In the genomic region with DNA sequence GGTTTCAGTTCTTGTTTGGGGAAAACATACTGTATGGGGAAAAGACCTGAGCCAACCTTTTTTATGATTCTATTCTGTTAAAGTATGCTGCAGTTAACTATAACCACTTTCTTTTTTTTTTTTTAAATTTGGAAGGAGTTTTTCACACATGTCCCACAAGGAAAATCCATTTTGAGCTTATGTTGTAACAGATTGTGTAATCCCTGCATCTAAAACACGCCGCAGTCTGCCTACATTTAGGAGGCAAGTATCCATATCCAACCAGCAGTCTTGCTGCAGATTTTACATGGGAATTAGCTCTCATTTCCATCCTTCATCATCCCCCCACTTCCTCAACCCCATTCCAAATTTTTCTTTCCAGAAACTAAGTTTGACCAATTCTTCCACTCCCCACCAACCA, we compare ENCODE assay signal across 25 mouse cellular contexts. TPM values are rescaled to one million over a fixed set of nuclear protein-coding genes. Genes with fewer than 3 reads are reported as not detected.
DNase-seq lines count a peak whose midpoint lies in the region; ATAC-seq and TF ChIP-seq lines count a peak whose summit lies in the region.
"Had no signal": no experiment of that assay in that cellular context is flagged by ENCODE, and none has a peak within 500 bp of the region (broad histone marks: within the 10 kb centered on the region; RNA-seq: fewer than 3 reads in every experiment).

No protein-coding gene starts in this region.

- no peak for TF ChIP-seq CTCF in layer of hippocampus, adult 2 months (conservative IDR thresholded peaks at IDR 0.05)

- no peak overlapping the region for H3K9ac ChIP-seq in forebrain, embryonic 13.5 days
- H3K9ac ChIP-seq in forebrain, embryonic 12.5 days = no peak overlapping the region
- H3K9ac ChIP-seq in forebrain, embryonic 16.5 days (replicated peaks; ENCODE audit: low read depth, low read length) = no peak overlapping the region
- H3K9ac ChIP-seq: hindbrain, embryonic 12.5 days; liver, postnatal 0 days; midbrain, embryonic 12.5 days; neural tube, embryonic 15.5 days had no signal

- no peaks in the 10 kb centered on the region for H3K9me3 ChIP-seq in forebrain, embryonic 13.5 days (replicated peaks)
- no peaks in the 10 kb centered on the region for H3K9me3 ChIP-seq in forebrain, embryonic 12.5 days
- no peaks in the 10 kb centered on the region for H3K9me3 ChIP-seq in forebrain, embryonic 16.5 days (ENCODE audit: control insufficient read depth, low read length)
- H3K9me3 ChIP-seq: hindbrain, embryonic 12.5 days; midbrain, embryonic 12.5 days; neural tube, embryonic 15.5 days had no signal

- H3K36me3 ChIP-seq in forebrain, embryonic 13.5 days (ENCODE audit: poor library complexity, severe bottlenecking) = no peaks in the 10 kb centered on the region
- no peaks in the 10 kb centered on the region for H3K36me3 ChIP-seq in forebrain, embryonic 12.5 days (replicated peaks)
- no peaks in the 10 kb centered on the region for H3K36me3 ChIP-seq in forebrain, embryonic 16.5 days (ENCODE audit: control insufficient read depth, insufficient read depth)
- H3K36me3 ChIP-seq: hindbrain, embryonic 12.5 days; midbrain, embryonic 12.5 days; neural tube, embryonic 15.5 days had no signal

- H3K27me3 ChIP-seq in forebrain, embryonic 13.5 days = no peaks in the 10 kb centered on the region
- H3K27me3 ChIP-seq in forebrain, embryonic 12.5 days = no peaks in the 10 kb centered on the region
- H3K27me3 ChIP-seq in forebrain, embryonic 16.5 days (replicated peaks; ENCODE audit: control insufficient read depth, insufficient read depth, low read length) = no peaks in the 10 kb centered on the region
- H3K27me3 ChIP-seq: hindbrain, embryonic 12.5 days; midbrain, embryonic 12.5 days; neural tube, embryonic 15.5 days had no signal

- H3K4me2 ChIP-seq in forebrain, embryonic 13.5 days = no peak overlapping the region
- H3K4me2 ChIP-seq in forebrain, embryonic 12.5 days = no peak overlapping the region
- H3K4me2 ChIP-seq in forebrain, embryonic 16.5 days (ENCODE audit: low read length) = no peak overlapping the region
- H3K4me2 ChIP-seq: hindbrain, embryonic 12.5 days; liver, embryonic 11.5 days; midbrain, embryonic 12.5 days; neural tube, embryonic 15.5 days had no signal

- peak in 1 of 2 experiments; percentile 40 for DNase-seq in layer of hippocampus, adult 2 months (ENCODE audit: low spot score in 2 of 2)
- no peak for DNase-seq in layer of hippocampus, adult 9-10 months (ENCODE audit: low spot score)
- DNase-seq in adipocyte (ENCODE audit: low spot score) = peak; percentile 29
- DNase-seq in spleen, adult 18-20 months = no peak
- DNase-seq in gastrocnemius, adult 8-10 months (ENCODE audit: low spot score in 2 of 2) = no peak
- DNase-seq: adrenal gland, postnatal 25 days; kidney, postnatal 36 days; layer of hippocampus, postnatal 36 days; liver, postnatal 0 days; thymus, postnatal 36 days had no signal

- H3K27ac ChIP-seq in forebrain, embryonic 13.5 days = no peak overlapping the region
- H3K27ac ChIP-seq in forebrain, embryonic 12.5 days = no peak overlapping the region
- peak overlapping the region; percentile 64; the same call in 1 of the 2 replicates for H3K27ac ChIP-seq in layer of hippocampus, adult 2 months
- H3K27ac ChIP-seq in forebrain, embryonic 16.5 days (ENCODE audit: low read length) = no peak overlapping the region
- H3K27ac ChIP-seq: hindbrain, embryonic 12.5 days; midbrain, embryonic 12.5 days; neural tube, embryonic 15.5 days had no signal

- peak; percentile 52; the same call in 1 of the 2 replicates for ATAC-seq in forebrain, embryonic 13.5 days
- no peak for ATAC-seq in forebrain, embryonic 12.5 days (ENCODE audit: low FRiP score)
- peak; percentile 82 for ATAC-seq in forebrain, embryonic 16.5 days
- ATAC-seq: intestine, postnatal 0 days; liver, postnatal 0 days had no signal

- H3K4me1 ChIP-seq in forebrain, embryonic 13.5 days = no peaks in the 10 kb centered on the region
- H3K4me1 ChIP-seq in forebrain, embryonic 12.5 days = no peaks in the 10 kb centered on the region
- H3K4me1 ChIP-seq in forebrain, embryonic 16.5 days (replicated peaks; ENCODE audit: control insufficient read depth, insufficient read depth, low read length) = peaks cover 5% of the 10 kb centered on the region; the same call in 1 of the 2 replicates
- H3K4me1 ChIP-seq: hindbrain, embryonic 12.5 days; midbrain, embryonic 12.5 days; neural tube, embryonic 15.5 days had no signal

- H3K4me3 ChIP-seq in forebrain, embryonic 13.5 days = no peak overlapping the region
- no peak overlapping the region for H3K4me3 ChIP-seq in forebrain, embryonic 12.5 days (replicated peaks)
- H3K4me3 ChIP-seq in layer of hippocampus, adult 2 months = no peak overlapping the region
- no peak overlapping the region for H3K4me3 ChIP-seq in forebrain, embryonic 16.5 days (replicated peaks; ENCODE audit: low read length)
- H3K4me3 ChIP-seq: hindbrain, embryonic 12.5 days; midbrain, embryonic 12.5 days; neural tube, embryonic 15.5 days had no signal

- WGBS in forebrain, embryonic 13.5 days = 100% methylated on average over 2 of the region's 2 CpGs
- 94% methylated on average over 2 of the region's 2 CpGs for WGBS in forebrain, embryonic 12.5 days
- 69% methylated on average over 2 of the region's 2 CpGs for WGBS in forebrain, embryonic 16.5 days

RNA-seq across cellular contexts. Expression of gene 4933415F23Rik, which starts 3.6 kb away (rescaled TPM):
- 0.09 TPM in 1 of 2 replicates, not detected in the other for polyA plus RNA-seq in forebrain, embryonic 13.5 days (2015; fragmentation: Nextera tagmentation; extraction: Ambion mirVana)
- not detected in 2 replicates for polyA plus RNA-seq in forebrain, embryonic 12.5 days (2016; fragmentation: Nextera tagmentation; extraction: Ambion mirVana)
- total RNA-seq in layer of hippocampus, adult 2 months (2021) = not detected
- not detected in 2 replicates for polyA plus RNA-seq in forebrain, embryonic 16.5 days (2015; fragmentation: Nextera tagmentation; extraction: Ambion mirVana)
- 10 to 100 TPM in 2 of 4 experiments, 1 to 10 TPM in 2; 5.5 to 19.5 (median 10.8) TPM for total RNA-seq in gastrocnemius, adult 8-10 months (2022)
- total RNA-seq: adrenal gland, postnatal 25 days; heart, adult 8-10 months; heart, postnatal 25 days; layer of hippocampus, postnatal 36 days; megakaryocyte, adult 5-6 weeks had no signal
- polyA plus RNA-seq: cerebellum, adult 2 months; heart, embryonic 14.5 days; hindbrain, embryonic 12.5 days; intestine, postnatal 0 days; kidney, embryonic 14.5 days; limb, embryonic 11.5 days; liver, embryonic 11.5 days; liver, postnatal 0 days; midbrain, embryonic 12.5 days had no signal
